Mouse (Mus musculus): Measurements from ENCODE around the gene Fbxo39.
A peak's percentile ranks its signal among the peaks of the same experiment; 100 is the strongest.
"Not testable (repeated sequence)": the region's sequence is repeated elsewhere in the genome, so short reads cannot be mapped to it uniquely, and the experiment has no call there.

Fbxo39 gene

DNA sequence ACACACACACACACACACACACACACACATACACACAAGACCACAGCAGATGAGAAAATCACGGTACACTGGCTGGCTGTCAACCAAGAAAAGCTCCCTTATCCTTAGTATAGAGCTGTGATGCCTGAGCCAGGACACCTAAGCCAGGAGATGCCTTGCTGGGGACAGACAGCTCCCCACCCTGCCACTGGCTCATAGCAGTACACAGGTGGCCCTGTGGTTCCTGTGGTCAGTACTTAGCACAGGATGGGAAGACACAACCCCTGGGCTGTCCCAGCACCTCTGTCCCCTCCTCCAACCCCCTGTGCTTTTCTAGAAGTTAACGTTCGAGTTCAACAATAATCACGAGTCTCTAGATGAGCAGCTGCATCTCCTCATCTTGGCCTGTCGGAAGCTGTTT lies 3.8 kb downstream of the Fbxo39 start:
- no peak for DNase-seq

DNA sequence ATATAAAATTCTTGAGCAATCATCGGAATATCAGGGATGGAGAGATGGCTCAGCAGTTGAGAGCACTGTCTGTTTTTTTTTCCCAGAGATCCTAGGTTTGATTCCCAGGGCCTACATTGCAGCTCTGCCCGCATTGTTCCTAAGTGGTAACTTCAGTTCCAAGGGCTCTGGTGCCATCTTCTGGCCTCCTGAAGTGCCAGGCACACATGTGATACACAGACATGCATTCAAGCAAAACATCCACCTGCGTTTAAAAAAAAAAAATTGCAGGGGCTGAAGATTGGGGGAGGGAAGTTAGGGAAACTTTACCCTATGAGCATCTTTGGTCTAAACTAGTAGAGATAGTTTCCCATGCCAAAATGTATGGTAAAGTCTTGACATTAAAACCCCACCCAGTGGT lies 10.2 kb downstream of the Fbxo39 start:
- DNase-seq, result no peak

DNA sequence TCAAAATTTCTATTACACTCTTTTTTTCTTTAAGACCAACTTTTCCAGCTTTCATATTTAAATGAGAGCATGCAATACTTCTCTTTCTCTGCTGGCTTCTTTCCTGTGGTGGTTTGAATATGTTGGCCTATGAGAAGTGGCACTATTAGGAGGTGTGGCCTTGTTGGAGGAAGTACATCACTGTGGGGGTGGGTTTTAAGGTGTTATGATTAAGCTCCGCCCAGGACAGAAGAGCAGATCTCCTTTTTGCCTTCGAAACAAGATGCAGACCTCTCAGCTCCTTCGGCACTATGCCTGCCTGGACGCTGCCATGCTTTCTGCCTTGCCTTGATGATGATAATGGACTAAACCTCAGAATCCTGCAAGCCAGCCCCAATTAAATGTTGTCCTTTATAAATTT lies 11.5 kb downstream of the Fbxo39 start:
- DNase-seq, result no peak

DNA sequence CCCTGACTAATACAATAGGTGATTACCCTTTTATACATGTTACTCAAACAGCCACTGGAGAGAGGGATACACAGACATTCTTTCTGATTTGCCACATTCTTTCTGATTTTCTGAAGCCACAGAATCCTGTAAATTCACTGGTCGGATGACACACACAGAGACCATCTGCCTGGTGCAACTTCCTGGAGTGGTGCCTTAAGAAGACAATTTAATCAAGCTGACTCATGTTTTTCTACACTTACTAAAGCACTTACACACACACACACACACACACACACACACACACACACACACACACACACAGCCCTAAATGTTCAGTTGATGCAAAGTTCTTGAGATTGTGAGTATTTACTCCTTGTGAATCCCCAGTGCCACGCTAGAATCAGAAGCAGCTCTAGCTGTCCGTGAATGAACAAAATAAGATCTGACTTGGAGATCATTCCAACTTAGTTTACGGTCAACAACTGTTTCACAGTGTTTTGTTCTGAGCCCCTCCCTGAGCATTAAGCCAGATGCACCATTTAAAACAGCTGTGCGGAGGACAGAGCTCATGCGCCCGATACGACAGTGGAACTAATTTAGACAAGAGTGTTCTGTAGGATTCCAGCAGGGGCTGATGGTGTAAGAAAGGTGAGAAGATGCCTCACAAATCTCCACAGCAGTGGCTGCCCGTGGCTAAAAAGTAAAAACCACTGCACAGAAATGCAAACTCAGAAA lies 18.9 kb downstream of the Fbxo39 start:
- no peak for DNase-seq

DNA sequence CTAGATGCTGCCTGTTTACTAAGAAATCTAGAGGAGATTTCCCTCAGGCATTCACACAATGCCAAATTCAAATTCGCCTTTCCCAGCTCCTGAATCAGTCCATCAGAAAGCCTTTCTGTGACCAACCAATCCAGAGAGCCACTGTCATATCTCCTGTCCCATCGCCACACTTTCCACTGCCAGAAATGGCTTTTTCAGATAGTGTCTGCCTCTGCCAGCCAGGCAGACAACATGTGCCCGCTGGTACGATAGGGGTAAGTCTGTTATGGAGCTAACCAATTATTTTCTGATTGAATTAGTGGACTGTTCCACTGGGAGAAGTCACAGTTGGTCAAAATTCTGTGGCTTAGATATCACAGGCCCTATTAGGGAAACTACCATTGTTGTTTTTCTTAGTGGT lies 20.4 kb downstream of the Fbxo39 start:
- no peak for DNase-seq

DNA sequence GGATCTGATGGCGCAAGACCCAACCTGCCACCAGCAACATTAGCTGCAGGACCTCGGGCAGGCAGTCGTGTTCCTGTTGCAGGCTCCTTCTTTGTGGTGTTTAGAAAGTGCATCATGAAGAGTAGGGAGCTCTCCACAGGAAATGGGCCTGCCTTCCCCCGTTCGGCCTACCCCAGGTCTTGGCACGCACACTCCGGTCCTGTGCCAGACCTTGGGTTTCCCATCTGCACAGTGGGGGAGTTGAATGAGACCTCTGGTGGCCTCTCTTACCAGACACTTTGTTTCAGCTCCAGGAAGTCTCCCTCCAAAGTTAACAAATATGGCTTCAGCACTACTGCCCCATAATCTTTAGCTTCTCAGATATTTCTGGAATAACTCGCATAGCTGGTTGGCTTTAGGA lies 22.5 kb downstream of the Fbxo39 start:
- no peak for DNase-seq

DNA sequence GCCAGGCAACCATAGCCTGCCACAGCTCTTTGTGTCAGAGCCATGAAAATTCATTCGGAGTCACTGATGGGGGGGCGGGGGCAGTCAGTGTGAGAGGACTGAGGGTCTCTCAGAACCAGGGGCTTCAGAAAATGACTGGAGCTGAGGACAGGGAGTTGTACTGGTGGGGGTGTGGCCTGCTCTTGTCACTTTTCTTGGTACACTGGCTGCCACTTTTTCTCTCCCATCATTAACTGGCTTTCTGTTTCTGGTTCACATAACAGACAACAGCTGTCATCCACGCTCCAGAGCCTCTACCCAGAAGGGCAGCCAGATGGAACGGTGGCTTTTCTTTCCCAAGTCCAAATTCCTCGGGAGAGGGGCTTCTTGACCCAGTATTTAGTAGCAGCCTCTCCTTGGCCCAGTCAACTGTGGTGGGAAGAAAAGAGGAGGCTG lies 24.2 kb downstream of the Fbxo39 start:
- DNase-seq, result no peak

DNA sequence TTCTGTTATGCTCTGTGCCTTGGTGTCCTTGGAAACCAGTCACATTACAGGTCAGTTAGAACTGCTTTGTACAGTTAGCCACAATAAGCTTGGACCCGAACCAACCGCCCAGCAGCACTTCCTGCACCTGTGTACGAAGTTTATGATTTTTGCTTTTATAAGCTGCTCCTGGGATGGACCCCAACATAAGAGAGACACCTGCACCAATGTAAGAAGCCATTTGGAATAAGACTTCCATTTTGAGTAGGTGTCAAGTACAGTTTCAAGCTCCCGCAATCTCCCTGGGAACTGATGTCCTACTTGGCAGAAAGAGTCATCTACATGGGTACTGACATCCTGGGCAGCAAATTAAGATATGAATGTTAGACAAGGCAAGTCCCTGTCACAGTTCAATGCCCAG lies 25.5 kb downstream of the Fbxo39 start:
- DNase-seq, result no peak

DNA sequence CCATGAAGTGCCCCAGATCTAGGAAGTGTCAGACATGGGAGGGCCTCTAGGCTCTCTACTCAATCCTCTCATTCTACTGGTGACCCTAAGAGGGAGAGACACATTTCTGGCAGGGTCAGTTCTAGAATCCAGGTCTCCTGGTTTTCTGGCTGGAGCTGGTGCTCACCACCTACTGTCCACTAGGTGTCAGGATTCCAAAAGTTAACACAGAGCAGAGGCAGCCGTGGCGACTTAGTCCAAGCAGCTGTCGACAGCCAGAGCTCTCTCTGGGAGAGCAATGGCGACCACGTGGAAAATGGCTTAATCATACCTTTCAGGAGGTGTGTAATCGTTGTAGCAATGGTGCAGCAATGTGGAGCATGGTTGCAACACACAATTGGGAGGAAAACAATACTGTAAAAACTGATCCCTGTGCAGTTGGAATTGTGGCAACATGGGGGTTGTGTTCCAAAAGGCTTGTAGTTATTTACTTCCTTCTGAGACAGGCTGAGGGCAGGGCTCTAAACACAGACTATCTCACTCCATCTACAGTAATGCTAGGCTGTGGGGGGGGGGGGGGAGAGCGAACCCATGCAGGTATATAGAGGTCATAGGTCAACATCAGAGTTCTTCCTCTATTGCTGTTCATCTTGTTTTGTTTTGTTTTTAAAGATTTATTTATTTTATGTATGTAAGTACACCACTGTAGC lies 28.4 kb downstream of the Fbxo39 start:
- DNase-seq, result peak; percentile 56

DNA sequence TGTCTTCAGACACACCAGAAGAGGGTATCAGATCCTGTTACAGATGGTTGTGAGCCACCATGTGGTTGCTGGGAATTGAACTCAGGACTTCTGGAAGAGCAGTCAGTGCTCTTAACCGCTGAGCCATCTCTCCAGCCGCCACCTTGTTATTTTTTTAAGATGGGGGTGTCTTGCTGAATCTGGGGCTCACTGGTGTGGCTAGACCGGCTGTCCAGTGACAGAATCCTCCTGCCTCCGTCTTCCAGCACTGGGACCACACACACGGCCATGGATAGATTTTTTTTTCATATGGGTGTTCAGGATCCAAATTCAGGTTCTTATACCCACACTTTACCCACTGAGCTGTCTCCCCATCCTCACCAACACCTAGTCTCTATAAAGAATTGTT lies 29.0 kb downstream of the Fbxo39 start:
- DNase-seq, result not testable (repeated sequence)

DNA sequence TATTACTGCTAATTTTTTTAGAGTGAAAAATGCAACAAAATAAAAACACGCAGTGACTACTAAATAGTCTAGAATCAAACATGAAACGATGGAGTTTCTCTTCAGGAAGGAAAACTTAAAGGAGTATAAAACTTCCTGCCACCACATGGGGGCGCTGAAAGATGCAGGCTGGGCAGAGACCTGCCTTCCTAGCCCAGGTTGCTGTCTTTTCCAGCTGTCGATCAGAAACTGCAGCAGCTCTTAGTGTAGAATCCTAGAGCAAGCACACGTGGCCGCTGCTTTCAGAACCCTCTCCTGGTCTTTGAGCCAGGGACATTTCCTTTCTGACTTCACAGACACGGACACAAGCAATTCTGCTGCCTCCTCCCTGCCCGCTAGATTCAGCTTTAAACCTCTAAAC lies 29.7 kb downstream of the Fbxo39 start:
- peak; percentile 71 for DNase-seq

DNA sequence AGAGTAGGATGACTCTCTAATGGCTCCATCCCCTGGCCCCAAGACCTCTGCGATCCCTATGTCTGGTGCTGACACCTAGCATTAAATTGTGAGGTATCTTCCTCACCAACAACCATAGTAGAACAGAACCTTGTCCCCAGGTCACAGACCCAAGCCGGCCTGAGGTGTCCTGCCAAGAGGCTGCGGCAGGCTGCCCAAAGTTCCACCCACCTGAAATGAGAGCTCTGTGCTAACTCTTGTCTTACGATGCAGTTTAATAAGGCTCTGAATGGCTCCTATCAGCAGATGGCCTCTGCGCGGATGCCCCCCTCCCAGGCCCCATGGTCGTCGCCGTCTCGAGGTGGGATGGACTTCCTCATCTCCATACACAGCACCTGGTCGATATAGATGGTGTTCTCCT lies 30.2 kb downstream of the Fbxo39 start:
- no peak for DNase-seq

DNA sequence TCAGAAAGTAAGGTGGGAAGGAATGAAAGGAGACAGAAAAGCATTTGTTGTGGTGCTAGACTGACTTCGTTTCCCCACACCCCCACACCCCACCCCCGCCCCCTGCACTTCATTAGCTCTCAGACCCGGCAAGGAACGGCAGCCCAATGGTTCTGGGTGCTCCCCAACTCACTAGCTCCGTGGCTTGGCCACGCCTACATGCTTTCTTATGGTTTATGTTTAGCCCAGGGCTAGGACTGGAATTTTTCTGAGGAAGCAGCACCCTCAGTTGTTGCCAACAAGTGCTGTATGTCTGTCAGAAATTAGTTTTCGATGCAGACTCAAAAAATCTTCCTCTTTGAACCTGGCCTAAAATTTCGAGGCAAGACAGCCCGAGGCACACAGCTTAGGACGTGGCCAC lies 34.3 kb downstream of the Fbxo39 start:
- no peak for DNase-seq

DNA sequence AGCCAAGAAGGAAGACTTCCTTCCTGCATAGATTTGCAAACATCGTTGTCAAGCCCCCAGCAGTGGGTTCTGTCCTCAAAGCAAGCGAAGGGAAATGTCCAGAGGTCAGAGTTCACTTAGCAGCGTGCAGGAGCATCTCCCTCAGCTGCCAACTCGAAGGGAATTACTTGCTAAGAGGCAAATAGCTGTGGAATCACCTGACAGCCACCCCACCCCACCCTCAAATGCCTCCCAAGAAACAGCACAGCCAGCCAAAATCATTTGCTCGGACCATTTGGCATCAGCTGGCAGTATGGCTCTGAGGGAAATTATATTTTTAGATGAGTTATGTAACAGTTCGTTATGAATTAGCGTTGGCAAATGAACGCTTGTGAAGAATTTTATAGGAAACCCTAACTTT lies 34.8 kb downstream of the Fbxo39 start:
- DNase-seq, result no peak

DNA sequence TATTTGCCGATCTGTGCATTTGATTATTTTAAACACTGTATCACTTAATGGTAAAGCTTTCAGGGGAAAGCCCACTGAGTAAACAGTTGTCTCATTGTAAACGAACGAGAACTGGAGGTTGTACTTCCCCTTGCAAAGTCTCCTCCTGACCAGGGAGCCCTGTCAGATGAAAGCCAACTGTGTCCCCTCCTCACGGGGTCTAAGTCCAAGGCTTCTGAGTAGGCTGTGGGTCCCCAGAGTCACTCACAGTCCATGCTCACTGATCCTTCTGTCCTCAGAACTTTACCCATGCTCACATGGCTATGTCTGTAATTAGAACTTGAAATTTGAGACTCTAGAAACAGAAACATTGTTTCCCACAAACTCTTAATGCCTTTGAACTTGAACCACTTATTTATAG lies 35.4 kb downstream of the Fbxo39 start:
- DNase-seq, result no peak

DNA sequence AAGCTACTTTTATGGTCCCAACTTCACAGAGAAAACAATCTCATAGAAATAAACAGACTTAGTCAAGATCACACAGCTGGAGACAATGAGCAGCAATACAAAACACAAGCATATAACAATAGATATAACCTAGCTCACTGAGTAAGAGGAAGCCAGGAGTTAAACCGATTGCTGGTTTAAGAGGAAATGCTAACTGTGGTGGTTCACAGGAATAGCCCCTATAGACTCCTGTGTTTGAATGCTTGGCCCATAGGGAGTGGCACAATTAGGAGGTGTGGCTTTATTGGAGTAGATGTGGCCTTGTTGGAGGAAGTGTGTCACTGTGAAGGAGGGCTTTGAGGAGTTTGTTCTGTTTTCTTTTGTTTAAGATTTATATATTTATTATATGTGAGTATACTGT lies 38.0 kb downstream of the Fbxo39 start:
- no peak for DNase-seq

DNA sequence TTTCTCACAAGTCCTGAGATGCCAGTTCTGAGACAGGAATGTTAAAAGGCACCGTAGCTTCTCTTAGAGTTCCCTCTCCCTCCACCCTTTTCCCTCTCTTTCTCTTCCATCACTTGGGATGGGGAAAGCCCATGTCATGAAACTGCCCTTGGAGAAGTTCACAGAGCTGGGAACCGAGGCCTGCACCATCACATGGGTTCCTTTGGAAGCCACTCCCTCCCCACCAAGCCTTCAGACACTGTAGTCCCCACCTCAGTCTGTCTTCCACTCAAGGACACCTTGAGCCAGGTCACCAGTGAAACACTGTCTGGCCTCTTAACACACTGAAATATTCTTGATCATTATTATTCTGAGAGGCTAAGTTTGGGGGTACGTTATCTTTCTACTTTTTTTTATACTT lies 38.9 kb downstream of the Fbxo39 start:
- DNase-seq, result no peak

DNA sequence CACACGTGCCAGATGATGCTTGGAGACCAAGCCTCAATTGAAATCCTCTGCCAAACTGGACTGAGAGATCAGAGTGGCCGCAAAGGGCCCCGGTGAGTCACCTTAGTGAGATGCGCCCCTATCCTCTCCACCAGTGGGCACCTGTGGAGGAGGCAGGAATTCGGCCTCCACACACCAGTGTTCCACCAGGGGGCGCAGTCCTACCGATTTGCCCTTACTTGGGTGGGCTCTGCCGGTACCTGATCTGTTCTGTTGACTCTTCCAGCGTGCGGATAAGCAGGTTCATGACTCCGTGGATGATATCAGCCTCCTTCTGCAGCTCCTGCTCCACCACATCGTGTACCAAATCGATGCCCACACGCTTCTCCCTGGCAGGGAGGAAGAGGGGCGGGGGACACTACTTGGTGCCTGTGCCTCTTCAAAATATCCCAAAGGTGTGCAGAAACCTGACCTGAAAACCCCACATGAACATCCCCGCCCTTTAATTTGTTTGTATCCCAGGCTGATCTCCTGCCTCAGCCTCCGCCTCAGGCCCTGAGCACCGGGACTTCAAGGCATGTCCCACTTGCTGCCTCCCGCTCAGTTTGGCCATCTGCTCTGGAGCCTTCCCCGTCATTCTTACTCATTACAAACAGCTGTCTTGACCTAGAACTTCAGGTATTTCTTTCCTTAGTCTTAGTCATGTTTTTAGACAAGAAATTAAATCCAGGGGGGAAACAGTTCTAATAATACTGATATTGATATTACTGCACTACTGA lies 40.9 kb downstream of the Fbxo39 start:
- peak; percentile 80 for DNase-seq

DNA sequence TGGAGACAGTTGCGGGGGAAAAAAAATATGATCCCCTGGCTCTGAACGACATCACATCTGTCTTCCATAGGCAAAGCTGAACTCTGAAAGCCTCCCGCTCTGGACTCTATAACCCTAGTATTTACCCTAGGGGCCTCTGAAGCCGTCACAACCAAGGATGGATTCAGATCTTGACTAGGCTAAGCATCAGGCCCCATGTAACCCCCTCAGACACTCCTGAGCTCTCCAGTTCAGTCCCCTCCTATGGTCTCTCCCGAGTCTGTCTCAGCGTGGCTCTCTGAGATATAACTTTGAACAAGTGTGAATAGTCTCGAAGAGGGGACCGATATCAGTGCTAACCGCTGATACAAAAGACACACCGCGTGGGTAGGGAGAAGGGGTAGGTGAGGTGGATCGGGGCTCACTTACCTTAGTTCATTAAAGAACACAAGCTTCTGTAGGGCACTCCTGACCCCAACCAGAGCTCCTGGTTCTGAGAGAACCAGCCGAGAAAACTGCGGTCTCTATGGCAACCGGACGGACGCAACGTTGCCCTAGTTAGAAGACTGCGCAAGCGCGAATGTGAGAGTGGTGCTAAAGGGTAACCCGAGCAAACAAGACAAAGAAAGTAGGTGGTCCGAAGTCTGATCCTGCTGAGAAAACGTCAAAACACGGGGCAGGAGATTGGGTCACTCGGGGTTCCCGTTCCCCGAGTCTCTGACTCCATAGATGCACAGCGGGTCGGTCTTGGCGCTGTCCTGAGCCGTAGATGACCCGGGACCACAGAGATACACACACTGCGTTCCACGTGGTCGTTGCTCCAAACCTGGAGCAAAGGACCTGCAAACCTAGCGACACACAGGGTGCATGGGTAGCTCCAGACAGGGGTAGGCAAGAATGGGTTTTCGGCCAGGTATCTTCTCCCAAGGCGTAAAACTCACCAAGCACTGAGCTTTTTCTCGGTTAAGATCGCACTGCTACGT lies 47.4 kb downstream of the Fbxo39 start:
- DNase-seq, result peak; percentile 77

DNA sequence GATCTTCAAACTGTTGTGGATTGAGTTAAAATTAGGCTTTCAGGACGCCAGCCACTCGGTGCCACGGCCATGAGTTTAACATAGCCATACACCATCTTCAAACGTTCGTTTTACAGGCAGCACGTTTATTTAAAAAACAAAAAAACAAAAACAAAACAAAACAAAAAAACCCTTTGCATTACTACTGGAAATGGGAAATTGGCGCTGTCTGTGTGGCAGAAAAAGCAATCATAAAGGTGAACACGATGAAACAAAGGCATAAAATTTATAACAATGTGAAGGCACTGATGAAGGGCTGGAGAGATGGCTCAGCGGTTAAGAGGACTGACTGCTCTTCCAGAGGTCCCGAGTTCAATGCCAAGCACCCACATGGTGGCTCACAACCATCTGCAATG lies 48.1 kb downstream of the Fbxo39 start, which contains the start of gene Tekt1:
Gene Tekt1, minus strand, starts transcription at position 96 of the 395 bp plus-strand sequence.
- DNase-seq, result no peak

DNA sequence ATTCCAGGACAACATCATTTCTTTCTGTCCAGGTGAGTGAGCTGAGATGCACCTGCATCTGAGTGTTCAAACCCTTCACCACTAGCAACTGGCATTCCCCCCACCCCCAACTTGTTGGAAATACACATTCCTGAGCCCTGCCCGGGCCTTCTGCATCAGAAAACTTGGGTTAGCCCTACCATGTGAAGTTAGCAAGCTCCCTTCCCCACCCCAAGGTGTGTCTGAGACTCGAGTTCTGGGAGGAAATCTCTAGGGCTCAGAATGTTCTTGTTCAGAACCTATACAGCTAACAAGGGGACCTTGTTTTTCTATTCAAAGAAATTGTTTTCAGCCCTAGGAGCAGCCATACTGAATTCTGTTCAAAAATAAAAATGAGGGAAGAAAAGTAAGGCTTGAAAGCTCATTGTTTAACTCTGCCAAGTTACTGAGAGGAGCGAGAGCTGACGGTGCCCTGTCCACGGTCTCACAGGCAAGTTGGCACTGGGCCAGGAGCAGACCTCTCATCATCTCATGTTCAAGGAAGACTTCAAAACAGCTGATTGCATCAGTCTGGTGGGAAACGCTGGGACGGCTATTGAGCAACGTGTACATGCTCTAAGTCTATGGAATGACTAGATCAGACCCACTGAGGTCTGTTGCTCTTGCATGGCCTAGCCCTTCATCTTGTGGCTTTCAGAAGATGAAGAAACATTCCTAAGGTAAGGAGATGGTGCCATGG lies 49.4 kb downstream of the Fbxo39 start:
- DNase-seq, result peak; percentile 21

DNA sequence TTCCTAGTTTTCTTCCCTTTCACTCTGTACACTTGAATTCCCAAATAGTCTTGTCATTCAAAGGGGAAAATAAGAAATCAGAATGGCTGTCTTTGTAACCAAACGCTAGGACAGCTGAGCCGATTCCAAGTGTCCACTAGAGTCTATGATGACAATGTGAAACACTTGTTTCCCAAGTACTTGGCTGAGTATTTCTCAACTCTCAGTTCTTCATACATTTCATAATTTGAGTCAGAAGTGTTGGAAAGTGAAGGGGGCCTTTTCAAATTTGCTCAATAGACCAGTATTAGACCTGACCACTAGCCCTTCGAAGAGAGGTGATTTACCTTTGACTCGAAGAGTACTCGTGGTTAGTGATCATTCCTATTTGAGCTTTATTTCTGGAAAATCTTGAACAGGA lies 50.3 kb downstream of the Fbxo39 start:
- no peak for DNase-seq
